Mouse (Mus musculus) limb, embryonic 14.5 days (tissue): ENCODE results near the gene Chst11. TPM values are rescaled to one million over a fixed set of nuclear protein-coding genes. Genes with fewer than 3 reads are reported as not detected.

Source experiments
- ATAC-seq: fragments of 200-750 bp; cut with Nextera tagmentation; 2 replicates; pipeline ENCODE4 v1.8.0; 2017; ENCODE audit warnings: low read depth, moderate number of reproducible peaks, moderate TSS enrichment; ENCODE audit not compliant: low FRiP score
- DNase-seq: peaks from one replicate; pipeline ENCODE4 v3.0.0-alpha.2; 2015; ENCODE audit warnings: low spot score
- H3K27ac ChIP-seq: fragments of 300-500 bp; sonication (generic); replicated peaks from 2 replicates; pipeline ENCODE4 v1.5.1; 2014; ENCODE audit warnings: low read depth, mild to moderate bottlenecking, low read length, moderate library complexity, mixed read lengths
- H3K27me3 ChIP-seq: fragments of 300-500 bp; sonication (generic); 2 replicates; pipeline ENCODE4 v1.6.1; 2014; ENCODE audit warnings: low read length, mixed read lengths; ENCODE audit not compliant: control insufficient read depth, insufficient read depth
- H3K36me3 ChIP-seq: fragments of 300-500 bp; sonication (generic); 2 replicates; pipeline ENCODE4 v1.6.1; 2014; ENCODE audit warnings: mild to moderate bottlenecking, low read length, moderate library complexity, mixed read lengths; ENCODE audit not compliant: control insufficient read depth, insufficient read depth
- H3K4me1 ChIP-seq: fragments of 300-500 bp; sonication (generic); 2 replicates; pipeline ENCODE4 v1.6.1; 2014; ENCODE audit warnings: antibody characterized with exemption, low read length, mixed read lengths; ENCODE audit not compliant: control insufficient read depth, insufficient read depth
- H3K4me2 ChIP-seq: fragments of 300-500 bp; sonication (generic); replicated peaks from 2 replicates; pipeline ENCODE4 v1.6.1; 2014; ENCODE audit warnings: low read depth, mild to moderate bottlenecking, low read length, moderate library complexity; ENCODE audit not compliant: severe bottlenecking
- H3K4me3 ChIP-seq: fragments of 300-500 bp; sonication (generic); replicated peaks from 2 replicates; pipeline ENCODE4 v1.5.1; 2014; ENCODE audit warnings: low read length
- H3K9ac ChIP-seq: fragments of 300-500 bp; sonication (generic); 2 replicates; pipeline ENCODE4 v1.6.1; 2014; ENCODE audit warnings: mild to moderate bottlenecking, low read depth, low read length, moderate library complexity; ENCODE audit not compliant: severe bottlenecking
- H3K9me3 ChIP-seq: fragments of 300-500 bp; sonication (generic); 2 replicates; pipeline ENCODE4 v1.6.1; 2016; ENCODE audit warnings: low read length; ENCODE audit not compliant: control insufficient read depth
- POLR2A ChIP-seq: fragments of 200-500 bp; IDR thresholded peaks from 2 replicates; pipeline ENCODE4 v1.8.0; 2012; ENCODE audit warnings: inconsistent platforms, mild to moderate bottlenecking, moderate library complexity, borderline replicate concordance; ENCODE audit not compliant: insufficient read depth, insufficient read length; ENCODE audit errors: extremely low read depth
- WGBS: fragments of 180-500 bp; shearing (Covaris S2); extraction: QIAGEN DNeasy Blood & Tissue Kit; methylation state at CpG from one replicate; pipeline ENCODE4 v1.1.7; 2014; 5-methylcytosine and 5-hydroxymethylcytosine counted together
- polyA plus RNA-seq, 2 experiments: library from polyadenylated mRNA; depleted of rRNA in 1 of 2; stranded (reverse) in 1 of 2; unstranded in 1 of 2; fragments of >200 nt; fragmentation: Nextera tagmentation in 1 of 2; extraction: Ambion mirVana in 1 of 2; gene quantifications; 2 replicates each; pipeline versions ENCODE4 v1.2.1 to v1.2.3; 2012 to 2014

Gene Chst11
- 27.6 and 38.4 TPM in 2 replicates for polyA plus RNA-seq (2012; rRNA removed)
- polyA plus RNA-seq (2014; fragmentation: Nextera tagmentation; extraction: Ambion mirVana): 5.2 and 5.9 TPM in 2 replicates

DNA sequence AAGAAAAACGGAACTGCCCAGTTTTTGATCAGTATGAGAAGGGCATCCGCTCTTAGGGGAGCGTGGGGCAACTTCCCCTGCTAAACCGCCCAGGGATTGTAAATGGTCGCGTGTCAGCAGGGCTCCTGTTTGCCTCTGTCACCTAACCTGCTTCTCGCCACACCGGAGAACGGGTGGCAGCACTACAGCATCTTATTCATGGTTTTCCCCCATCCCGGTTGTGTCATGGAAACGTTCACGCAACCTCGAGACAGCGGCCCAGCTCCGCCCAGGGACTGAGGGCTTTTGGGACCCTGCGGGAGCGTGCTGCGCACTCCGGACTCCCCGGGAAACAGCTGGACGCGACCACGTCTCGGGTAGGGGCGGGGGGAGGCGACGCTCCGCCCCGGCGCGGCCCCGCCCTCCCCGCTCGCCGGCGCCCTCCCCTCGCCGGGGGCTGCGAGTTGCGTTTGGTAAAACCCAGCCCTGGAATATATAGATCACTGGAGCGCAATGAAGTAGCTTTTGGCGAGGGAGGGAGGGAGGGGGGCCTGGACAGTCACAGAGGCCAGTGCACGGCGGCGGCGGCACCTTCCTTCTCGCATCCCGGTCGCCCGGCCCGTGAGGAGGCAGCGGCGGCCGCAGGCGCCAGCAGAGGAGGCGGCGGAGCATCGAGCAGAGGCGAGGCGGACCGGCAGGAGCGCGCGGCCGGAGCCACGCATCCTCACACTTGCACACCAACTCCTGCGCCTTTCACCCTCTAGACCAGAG is at the start of gene Chst11:
TSS of gene Chst11 (plus strand) at position 549 of the 750 bp plus-strand sequence.
- peak within 1 kb of the TSS; percentile 78 for H3K9ac ChIP-seq
- 0 out of 2 replicates have a peak, but pooled peaks cover 4% of the 10 kb centered on the region for H3K27me3 ChIP-seq
- H3K4me1 ChIP-seq: 0 out of 2 replicates have a peak, but pooled peaks cover 16% of the 10 kb centered on the region
- no peaks in the 10 kb centered on the region for H3K36me3 ChIP-seq
- DNase-seq: peak; percentile 78
- peak; percentile 89 for ATAC-seq
- WGBS: under 1% methylated on average over 56 of the region's 67 CpGs
- no peak for TF ChIP-seq POLR2A
- H3K4me2 ChIP-seq: peak within 1 kb of the TSS; percentile 62
- no peaks in the 10 kb centered on the region for H3K9me3 ChIP-seq
- peak within 1 kb of the TSS; percentile 86 for H3K27ac ChIP-seq
- peak within 1 kb of the TSS; percentile 77 for H3K4me3 ChIP-seq

DNA sequence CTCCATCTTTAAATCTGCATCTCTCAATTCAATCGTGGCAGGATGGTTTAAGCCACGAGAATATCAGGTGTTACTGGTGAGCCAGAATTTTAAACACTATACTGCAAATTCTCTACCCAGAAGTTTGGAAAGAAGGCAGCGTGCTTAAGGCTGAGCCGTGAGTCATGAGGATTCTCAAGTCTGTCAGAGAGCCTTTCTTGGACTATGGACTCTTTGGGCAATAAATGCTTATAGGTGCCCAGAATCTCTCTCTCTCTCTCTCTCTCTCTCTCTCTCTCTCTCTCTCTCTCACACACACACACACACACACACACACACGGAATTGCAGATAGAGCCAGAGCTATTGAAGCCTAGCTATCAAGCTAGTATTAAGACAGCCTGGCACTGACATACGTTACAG is 49.5 kb upstream of the Chst11 start:
- Histone ChIP-seq H3K27me3 (no peaks in the 10 kb centered on the region), H3K4me3 (no peak overlapping the region), H3K4me1 (no peaks in the 10 kb centered on the region), H3K36me3 (no peaks in the 10 kb centered on the region), H3K4me2 (no peak overlapping the region), H3K9ac (no peak overlapping the region), H3K9me3 (no peaks in the 10 kb centered on the region), H3K27ac (no peak overlapping the region)
- TF ChIP-seq POLR2A: no peak
- DNase-seq (no peak), ATAC-seq (no peak)
- WGBS: 91% methylated on average over 6 of the region's 6 CpGs

DNA sequence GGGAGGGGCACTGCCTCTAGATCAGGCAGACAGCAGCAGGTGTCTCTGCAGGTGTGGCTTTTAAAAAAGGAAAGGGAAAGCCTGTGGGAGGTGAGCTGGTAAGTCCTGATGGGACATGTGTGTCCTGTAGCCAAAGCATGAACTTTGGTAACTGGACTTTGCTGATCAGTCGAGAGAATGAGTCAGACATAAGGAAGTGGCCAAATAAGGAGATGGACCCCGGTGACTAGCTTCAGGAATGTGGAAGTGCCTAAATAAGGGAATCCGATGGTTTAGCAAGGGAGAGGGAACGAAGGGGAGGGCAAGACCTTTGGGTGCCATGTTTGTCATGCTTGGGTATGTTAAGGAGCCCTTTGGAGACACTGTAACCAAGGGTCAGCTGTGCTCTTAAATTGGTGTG is 31.9 kb upstream of the Chst11 start:
- DNase-seq (no peak), ATAC-seq (no peak)
- H3K9me3 ChIP-seq: no peaks in the 10 kb centered on the region
- H3K27ac ChIP-seq: no peak overlapping the region
- H3K4me2 ChIP-seq: no peak overlapping the region
- no peaks in the 10 kb centered on the region for H3K36me3 ChIP-seq
- H3K27me3 ChIP-seq: no peaks in the 10 kb centered on the region
- no peak overlapping the region for H3K4me3 ChIP-seq
- TF ChIP-seq POLR2A: no peak
- no peak overlapping the region for H3K9ac ChIP-seq
- 91% methylated on average over 4 of the region's 4 CpGs for WGBS
- H3K4me1 ChIP-seq: no peaks in the 10 kb centered on the region

DNA sequence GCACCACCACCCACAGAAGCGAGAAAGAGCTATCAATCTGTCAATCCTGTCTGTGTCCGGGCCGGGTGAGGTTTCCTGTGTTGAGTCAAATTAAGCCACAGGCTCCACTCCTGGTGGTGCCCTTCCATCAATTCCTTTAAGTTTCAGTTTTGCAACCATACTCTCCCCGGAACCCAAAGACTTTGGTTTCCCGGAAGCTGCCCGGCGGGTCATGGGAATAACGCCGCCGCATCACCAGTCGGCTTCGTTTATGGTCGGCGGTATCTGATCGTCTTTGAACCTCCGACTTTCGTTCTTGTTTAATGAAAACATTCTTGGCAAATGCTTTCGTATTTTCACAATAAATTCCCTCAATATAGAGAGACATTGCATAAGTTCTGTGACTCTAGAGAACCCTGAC is 30.2 kb upstream of the Chst11 start:
- Histone ChIP-seq H3K4me1 (no peaks in the 10 kb centered on the region), H3K27ac (no peak overlapping the region), H3K36me3 (no peaks in the 10 kb centered on the region), H3K4me2 (no peak overlapping the region), H3K9me3 (no peaks in the 10 kb centered on the region), H3K4me3 (no peak overlapping the region), H3K9ac (no peak overlapping the region), H3K27me3 (no peaks in the 10 kb centered on the region)
- DNase-seq (no peak), ATAC-seq (no peak)
- TF ChIP-seq POLR2A: no peak
- WGBS: 97% methylated on average over 18 of the region's 18 CpGs

DNA sequence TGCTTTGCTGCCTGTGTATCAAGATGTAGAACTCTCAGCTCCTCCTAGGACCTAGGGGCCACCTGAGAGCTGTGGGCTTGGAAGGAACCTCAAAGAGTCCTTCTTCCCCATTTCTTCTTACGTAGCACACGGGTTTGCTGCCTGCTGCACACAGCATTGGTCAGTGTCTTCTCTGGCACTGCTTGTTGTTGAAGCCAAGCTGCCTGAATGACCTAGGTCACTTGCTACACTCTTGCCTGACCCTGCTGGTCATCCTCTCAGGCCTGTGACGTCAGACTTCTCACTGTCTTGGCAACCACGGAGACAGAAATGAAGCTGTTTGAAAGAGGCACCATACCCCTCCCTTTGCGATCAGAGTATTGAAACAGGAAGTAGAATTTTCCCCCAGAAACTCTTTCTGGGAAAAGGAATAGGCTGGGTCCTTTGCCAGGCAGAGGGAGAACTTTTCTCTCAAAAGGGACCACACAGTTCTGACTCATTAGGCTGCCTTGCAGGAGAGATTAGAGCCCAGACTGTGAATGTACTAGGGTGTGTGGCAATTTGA is 27.0 kb upstream of the Chst11 start:
- Histone ChIP-seq H3K4me3 (no peak overlapping the region), H3K27me3 (no peaks in the 10 kb centered on the region), H3K9ac (no peak overlapping the region), H3K27ac (no peak overlapping the region), H3K4me2 (no peak overlapping the region), H3K4me1 (no peaks in the 10 kb centered on the region), H3K9me3 (no peaks in the 10 kb centered on the region), H3K36me3 (no peaks in the 10 kb centered on the region)
- ATAC-seq (no peak), DNase-seq (no peak)
- TF ChIP-seq POLR2A: no peak
- WGBS: 73% methylated on average over 5 of the region's 5 CpGs
